Mouse (Mus musculus): ENCODE results near the gene Cdc40.
"Not testable (repeated sequence)": the region's sequence is repeated elsewhere in the genome, so short reads cannot be mapped to it uniquely, and the experiment has no call there.

Cdc40 gene

DNA sequence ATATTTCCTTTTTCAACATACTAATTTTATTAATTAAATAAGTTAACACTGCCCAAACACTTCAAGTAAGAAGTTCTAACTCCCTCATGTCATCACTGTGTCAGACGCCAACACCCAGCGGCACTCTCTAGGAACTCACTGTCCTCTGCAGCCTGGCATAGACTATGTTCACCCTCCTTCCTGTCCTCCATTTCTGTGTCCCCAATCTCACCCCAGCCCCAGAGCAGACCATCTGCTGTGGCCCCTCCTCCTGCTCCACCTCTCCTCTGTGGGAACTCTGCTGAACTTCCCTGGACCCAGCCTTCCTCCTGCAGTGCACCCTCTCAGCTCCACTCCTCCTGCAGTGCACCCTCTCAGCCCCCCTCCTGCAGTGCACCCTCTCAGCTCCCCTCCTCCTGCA, 15.0 kb downstream of the Cdc40 start:
- DNase-seq (ENCODE audit: low read depth, low spot score) = no peak

DNA sequence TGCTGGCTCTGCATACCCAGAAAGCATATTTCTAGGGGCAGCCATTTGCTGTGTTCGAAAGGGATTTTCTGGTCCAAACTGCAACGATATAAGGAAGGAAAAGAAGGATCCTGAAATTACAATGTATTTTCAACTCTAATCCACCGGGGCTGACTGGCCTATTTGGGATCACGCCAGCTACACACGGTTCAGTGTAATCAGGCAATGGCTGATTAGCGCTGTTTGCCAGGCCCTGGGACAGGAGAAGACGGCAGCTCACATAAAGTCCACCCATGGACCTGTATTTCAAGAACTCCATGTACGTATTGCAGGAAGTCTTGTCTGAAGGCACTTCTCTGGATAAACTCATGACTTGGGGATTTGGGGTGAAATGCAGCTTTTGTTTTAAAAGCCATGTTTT, 25.5 kb downstream of the Cdc40 start:
- DNase-seq (ENCODE audit: low read depth, low spot score) = no peak

GRCm38 (mm10) chr10:40856703-40857102, 26.4 kb downstream of the Cdc40 start:
- DNase-seq (ENCODE audit: low read depth, low spot score) = no peak

DNA sequence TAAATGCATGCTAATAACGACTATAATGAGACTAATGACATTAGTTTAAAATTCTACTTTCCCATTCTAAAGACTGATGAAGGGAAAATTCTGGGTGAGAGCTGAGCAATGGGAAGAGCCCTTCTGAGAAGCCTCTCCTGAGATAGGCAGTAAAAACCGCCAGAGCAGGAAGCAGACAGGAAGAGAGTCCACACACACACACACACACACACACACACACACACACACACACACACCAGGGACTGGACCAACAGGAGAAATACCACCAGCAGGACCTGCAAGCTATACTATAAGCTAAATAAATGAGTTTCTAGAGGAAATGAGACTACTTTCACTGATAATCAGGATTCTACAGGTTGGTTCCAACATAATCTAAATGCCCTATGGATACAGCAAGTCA, 27.5 kb downstream of the Cdc40 start:
- DNase-seq (ENCODE audit: low read depth, low spot score) = no peak

GRCm38 (mm10) chr10:40851138-40851537, 32.0 kb downstream of the Cdc40 start:
- no peak for DNase-seq (ENCODE audit: low read depth, low spot score)

GRCm38 (mm10) chr10:40850644-40851043, 32.5 kb downstream of the Cdc40 start:
- DNase-seq (ENCODE audit: low read depth, low spot score) = no peak

DNA sequence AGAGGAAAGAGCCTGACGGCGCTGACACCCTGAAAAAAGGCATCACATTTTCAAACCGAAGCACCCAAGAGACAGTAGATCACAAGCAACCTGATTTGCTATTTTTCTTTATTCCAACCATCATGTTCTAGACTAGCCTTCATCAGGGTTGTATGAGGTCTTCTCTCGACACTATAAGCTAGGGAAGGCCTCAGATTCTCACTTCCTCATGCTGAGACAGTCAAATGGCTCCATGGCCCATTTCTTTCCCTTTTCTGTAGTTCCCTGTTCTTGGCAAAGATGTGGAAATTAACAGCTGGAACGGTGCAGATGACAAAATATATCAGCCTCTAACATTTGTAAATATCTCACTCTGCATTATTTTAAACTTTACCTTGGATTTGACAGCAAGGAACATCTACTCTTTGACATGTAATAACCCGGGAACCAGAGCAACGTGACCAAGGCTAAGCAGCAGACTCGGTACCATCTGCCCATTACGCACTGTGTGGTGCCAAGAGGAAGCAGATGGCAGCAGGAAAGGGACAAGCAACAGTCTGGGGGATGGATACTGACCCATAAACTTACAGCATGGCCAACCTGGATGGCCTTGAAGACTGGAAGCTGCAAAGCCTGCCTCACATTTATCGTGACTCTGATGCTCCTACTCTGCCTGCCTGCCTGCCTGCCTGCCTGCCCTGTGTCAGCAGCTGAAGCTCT, 35.8 kb downstream of the Cdc40 start:
- DNase-seq (ENCODE audit: low read depth, low spot score) = no peak

DNA sequence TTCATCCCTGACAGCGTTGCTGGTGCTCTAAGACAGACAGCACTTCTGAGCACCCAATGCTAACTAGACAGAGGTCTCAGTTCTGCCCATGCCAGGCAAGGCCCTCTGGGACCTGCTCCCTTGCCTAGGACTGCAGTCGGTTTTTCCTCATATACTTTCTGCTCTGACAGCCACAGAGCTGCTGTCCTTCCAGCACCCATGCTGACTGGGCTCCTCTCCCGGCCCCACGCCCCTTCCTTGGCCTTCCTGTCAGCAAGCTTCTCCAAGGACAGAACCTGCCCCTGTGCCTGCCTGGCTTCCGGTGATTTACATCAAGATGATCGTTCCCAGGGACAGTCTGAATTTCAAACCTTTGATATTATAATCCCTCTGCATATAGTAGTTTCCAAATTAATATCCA, 37.5 kb downstream of the Cdc40 start:
- DNase-seq (ENCODE audit: low read depth, low spot score) = no peak

GRCm38 (mm10) chr10:40844546-40844945, 38.6 kb downstream of the Cdc40 start:
- DNase-seq (ENCODE audit: low read depth, low spot score) = no peak

- DNase-seq (ENCODE audit: low read depth, low spot score) = no peak
These were observed 39.3 kb downstream of the Cdc40 start for GRCm38 (mm10) chr10:40843841-40844240.

DNA sequence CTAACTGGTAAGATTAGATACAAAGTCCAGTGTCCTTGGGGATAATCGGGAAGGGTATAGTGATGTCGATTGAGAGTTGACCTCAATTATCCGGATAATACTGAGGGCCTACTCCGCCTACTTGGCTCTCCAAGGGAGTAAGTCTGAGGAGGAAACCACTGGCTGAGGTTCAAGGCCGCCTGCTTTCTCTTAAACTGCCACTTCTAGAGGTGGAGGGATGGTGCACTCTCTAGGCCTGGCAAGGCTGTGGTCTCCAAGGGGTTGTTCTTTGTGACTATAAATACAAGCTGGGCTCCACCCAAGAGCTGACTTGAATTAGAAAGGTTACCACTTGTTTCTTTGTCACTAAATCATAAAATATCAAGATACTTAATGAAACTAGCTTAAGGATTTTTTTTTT, 43.0 kb downstream of the Cdc40 start:
- no peak for DNase-seq (ENCODE audit: low read depth, low spot score)

- no peak for DNase-seq (ENCODE audit: low read depth, low spot score)
These were observed 51.8 kb downstream of the Cdc40 start for GRCm38 (mm10) chr10:40831267-40831666.

GRCm38 (mm10) chr10:40830312-40830711, 52.8 kb downstream of the Cdc40 start:
- no peak for DNase-seq (ENCODE audit: low read depth, low spot score)

DNA sequence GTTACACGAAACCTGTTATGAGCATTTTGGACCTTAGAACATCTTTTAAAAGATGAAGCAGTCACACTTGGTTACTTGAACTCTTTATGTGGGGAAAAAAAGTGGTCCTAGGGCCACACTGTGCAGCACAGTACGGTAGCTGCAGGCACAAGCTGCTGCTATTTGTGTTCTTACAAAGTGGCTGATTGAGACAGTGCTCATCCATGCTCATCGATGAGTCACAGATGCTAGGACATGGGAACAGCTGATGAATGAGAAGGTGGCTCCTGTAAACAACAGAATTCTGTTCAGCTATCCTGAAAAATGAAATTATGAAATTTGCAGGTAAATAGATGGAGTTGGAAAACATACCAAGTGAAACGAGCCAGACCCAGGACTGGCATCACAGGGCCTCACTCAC, 55.4 kb downstream of the Cdc40 start:
- DNase-seq (ENCODE audit: low read depth, low spot score) = no peak

GRCm38 (mm10) chr10:40825952-40826351, 57.2 kb downstream of the Cdc40 start:
- no peak for DNase-seq (ENCODE audit: low read depth, low spot score)

- no peak for DNase-seq (ENCODE audit: low read depth, low spot score)
These were observed 66.6 kb downstream of the Cdc40 start for GRCm38 (mm10) chr10:40816471-40816870.

DNA sequence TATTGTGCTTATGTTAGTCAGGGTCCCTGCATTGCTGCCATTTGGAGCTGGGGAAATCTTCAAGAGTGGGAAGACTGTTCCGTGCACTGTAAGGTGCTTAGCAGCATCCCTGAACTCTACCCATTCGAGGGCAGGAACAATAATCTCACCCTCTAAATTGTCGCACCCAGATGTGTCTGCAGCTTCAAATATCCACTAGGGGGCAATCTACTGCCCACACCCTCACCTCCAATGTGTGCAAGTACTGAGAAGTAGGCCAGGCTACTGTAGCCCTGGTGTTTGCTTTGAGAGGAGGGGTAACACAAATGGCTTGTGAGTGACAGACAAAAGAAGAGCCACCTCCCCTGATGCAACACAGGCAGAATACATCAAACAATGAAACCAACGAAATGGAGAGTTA, 69.5 kb downstream of the Cdc40 start:
- no peak for DNase-seq (ENCODE audit: low read depth, low spot score)

- not testable (repeated sequence) for DNase-seq (ENCODE audit: low read depth, low spot score)
These were observed 73.7 kb downstream of the Cdc40 start for GRCm38 (mm10) chr10:40809411-40809910.

DNA sequence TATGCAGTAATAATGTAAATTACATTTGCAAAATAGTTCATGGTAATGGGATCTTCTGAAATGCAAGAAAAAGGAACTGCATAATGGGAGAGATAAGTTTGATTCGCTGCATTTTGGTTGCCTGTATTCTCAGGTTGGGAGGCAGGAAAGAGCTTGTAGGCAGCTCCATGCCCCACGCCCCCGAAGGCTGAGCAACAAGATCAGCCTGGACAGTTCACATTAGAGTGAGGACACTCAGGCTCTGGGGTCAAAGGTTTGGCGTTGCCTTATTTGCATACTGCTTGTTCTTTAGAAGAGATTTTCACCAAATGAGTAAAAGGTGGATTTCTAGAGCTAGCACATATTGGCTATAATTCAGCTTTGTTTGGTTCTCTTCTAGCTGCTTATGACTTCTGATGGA, 76.9 kb downstream of the Cdc40 start:
- no peak for DNase-seq (ENCODE audit: low read depth, low spot score)

GRCm38 (mm10) chr10:40805221-40805620, 77.9 kb downstream of the Cdc40 start:
- no peak for DNase-seq (ENCODE audit: low read depth, low spot score)

- no peak for DNase-seq (ENCODE audit: low read depth, low spot score)
These were observed 91.0 kb downstream of the Cdc40 start for GRCm38 (mm10) chr10:40792115-40792514.

- DNase-seq (ENCODE audit: low read depth, low spot score) = no peak
These were observed 92.7 kb downstream of the Cdc40 start for GRCm38 (mm10) chr10:40790406-40790805.

Data from retina, adult 2 months (tissue).